Mouse (Mus musculus) bone marrow, adult 2 months (tissue): ENCODE data around the gene Dusp1.

Experiments
- CTCF ChIP-seq: fragments of 200-500 bp; IDR thresholded peaks from 2 replicates; pipeline ENCODE4 v1.5.1; 2011; ENCODE audit warnings: low read length, control low read depth; ENCODE audit not compliant: control insufficient read depth, insufficient read depth
- POLR2A ChIP-seq: fragments of 200-500 bp; IDR thresholded peaks from 2 replicates; pipeline ENCODE4 v1.6.1; 2011; ENCODE audit warnings: low read depth, mild to moderate bottlenecking, control low read depth, low read length, borderline replicate concordance; ENCODE audit not compliant: control insufficient read depth

DNA sequence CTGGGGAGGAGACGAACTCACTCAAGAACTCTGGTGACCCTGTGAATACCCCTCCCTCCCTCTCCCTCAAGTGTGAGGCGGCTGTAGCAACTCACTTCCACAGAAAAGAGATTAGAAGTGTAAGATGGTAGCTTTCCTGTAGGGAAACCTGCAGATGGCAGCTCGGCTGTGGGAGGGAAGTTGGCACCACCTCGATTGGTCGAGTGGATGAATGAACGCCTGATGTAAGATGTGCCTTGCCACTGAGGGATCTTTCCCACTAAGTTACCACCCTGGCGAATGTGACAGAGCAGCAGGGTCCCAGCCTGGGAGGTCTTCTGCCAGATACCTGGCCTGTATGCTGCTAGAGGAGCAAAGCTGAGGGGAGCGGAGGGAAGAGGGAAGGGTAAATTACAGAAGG lies 47.9 kb upstream of the Dusp1 start:
- TF ChIP-seq POLR2A (no peak), CTCF (no peak)
